Mouse (Mus musculus) frontal cortex, adult (tissue): ENCODE measurements around the gene Trpv4.
A peak's percentile ranks its signal among the peaks of the same experiment; 100 is the strongest.

Experiments
- ATAC-seq: cut with Nextera tagmentation; 2 replicates; pipeline ENCODE4 v1.9.2; 2017; ENCODE audit warnings: mild to moderate bottlenecking, moderate library complexity, mixed read lengths; ENCODE audit not compliant: low TSS enrichment

The Trpv4 gene

GRCm38 (mm10) chr5:114667228-114667856 is 9.1 kb upstream of the Trpv4 start:
- ATAC-seq: peak; percentile 92

DNA sequence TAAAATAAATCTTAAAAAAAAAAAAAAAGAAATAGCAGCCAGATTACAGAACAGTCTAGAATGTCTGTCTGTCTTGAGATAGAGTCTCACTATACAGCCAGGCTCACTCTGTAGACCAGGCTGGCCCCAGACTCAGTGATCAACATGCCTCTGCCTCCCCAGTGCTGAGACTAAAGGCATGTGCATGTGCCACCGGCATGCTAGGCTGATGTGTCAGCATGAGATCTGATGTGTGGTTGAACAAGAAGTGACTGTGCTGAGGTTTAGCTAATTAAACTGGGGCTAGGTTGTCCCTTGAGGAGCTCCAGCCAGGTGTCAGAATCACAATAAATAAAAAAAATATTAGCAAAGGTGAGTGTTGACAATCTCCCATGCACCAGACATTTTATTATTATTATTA is 8.4 kb upstream of the Trpv4 start:
- no peak for ATAC-seq

- no peak for ATAC-seq
Observed at GRCm38 (mm10) chr5:114664750-114665149, 6.5 kb upstream of the Trpv4 start.

DNA sequence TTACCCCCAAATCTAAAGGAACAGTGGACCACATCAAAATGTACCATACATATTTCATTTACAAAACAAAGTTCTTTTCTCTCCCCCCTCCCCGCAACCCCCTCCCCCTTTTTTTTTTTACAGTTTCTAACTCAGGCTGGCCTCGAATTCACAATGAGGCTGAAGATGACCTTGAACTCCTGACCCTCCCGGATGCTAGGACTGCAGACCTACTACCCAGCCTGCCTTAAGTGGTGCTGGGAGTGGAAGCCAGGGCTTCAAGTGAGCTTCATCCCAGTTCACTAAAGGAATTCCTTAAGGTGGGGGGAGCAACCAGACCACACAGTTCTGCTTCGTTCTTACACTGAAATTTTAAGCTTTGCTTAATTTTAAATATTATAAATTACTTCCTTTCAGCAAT is 5.9 kb upstream of the Trpv4 start:
- no peak for ATAC-seq

DNA sequence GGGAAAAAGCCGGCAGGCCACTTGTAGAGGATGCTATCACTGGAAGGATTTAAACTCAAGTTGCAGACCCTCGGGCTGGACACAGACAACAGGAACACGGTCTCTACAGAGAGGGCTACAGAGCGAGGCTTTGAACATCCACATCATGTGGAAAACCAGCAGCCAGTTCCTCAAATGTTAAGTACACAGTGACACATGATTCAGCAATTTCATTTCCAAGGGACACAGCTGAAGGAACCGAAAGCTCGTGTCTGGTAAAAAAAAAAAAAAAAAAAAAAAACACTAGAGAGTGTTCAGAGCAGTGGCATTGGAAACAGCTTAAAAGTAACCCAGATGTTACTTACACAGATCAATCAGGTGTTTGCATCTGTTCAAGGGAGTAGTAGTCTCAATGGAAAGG is 2.8 kb upstream of the Trpv4 start:
- no peak for ATAC-seq

DNA sequence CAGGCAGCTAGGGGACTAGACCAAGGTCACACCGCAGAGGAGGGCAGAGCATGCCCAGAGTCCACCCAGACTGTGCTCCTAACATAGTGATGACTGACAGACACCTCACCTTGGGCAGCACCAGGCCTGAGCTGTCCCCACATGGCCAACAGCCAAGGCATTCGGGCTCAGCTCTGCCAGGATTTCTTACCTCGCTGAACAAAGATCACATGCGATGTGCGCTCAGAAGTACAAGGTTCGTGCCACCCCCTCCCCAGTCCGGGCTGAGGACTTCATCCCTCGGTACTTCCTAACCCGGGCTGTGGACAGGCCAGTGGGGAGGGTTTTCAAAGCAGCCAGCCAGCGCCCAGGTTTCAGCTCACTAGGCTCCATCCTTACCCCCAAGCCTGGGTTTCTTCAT is 795 bp downstream of the Trpv4 start:
- ATAC-seq: no peak

DNA sequence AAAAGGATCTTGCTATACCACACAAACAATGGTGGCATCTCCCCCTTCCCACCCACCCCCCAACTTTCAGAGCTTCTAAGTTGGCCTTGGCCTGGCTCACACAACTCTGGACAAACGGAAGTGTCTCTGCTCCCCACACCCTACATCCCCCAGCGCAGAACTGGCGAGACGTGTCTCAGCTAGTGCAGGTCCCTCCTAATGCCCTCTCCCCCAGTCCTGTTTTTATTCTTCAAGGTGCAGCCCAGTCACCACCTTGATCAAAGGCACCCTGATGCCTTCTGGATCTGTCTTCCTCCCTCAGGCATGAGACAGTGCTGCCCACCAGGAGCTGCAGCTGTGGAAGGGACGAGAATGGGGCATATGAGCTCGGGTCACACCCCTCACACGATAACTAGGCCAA is 1.9 kb downstream of the Trpv4 start:
- no peak for ATAC-seq

GRCm38 (mm10) chr5:114655721-114656120 is 2.5 kb downstream of the Trpv4 start:
- no peak for ATAC-seq

DNA sequence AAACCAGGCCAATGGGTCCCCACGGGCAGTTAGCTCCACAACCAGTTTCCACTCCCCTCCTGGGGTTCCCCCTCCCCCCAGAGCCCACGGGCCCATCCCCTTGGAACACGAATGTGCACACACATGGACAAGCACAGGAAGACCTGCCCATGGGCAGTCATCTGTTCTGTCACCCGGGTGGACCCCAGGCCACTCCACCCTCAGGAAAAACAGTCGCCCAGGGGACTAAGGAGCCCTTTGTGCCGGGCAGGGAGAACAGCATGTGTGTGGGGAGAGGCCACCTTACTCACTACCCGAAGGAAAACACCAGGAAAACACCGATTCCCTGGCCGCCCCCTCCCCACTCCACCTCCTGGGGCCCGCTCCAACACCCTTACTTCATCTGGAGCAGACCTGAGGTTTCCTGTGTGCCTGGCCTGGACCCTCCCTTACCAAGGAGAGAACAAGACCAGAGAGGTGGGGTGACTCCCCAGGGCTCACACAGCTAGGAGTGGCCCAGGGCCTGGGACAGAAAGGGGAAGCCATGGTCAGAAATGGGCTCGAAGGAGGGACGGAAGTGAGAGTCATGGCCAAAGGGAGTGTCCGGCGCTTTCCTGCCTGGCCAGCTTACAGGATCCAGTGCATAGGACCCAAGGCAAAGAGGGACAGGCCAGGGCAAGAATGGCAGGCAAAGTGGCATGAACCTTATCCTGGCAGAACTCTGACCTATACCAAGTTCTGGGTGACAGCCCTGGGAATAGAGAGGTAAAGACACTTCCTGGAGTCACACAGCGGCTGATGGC is 4.4 kb downstream of the Trpv4 start:
- ATAC-seq: no peak

DNA sequence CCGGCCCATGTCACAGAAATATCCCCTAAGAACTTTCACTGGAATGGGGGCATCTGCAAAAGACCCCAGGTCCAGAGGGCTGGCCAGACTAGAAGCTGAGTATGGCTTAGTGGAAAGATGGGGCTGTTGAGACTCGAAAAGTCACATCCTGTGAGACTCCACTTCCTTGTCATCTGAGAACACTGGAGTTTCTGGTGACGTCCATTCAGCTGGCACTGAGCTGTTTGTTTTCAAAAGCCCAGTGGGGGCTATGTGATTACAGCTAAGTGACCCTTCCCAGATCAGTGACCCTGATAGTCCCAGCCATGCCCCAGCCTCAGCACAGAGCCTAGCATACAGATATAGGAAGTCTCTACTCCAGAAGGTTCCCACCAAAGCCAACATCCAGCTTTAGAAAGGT is 6.8 kb downstream of the Trpv4 start:
- ATAC-seq: no peak

DNA sequence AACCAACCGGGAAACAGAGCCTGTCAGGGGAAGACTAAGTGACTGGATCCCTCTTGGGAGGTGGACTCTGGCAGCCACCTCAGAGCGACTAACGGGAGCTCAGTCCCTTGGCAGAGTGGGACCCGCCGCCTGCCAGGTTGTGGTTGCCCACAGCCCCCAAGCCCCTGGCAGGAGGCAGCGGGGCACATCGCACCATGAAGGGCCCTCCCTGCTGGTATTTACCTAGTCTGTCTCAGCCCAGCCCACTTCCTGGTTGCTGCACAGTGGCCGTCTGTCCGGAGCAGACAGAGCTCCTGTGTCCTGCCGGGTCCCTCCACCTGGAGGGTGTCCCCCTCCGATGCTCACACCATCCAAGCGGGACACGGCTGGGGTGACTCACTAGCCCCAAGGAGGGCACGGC is 7.2 kb downstream of the Trpv4 start:
- ATAC-seq: no peak

DNA sequence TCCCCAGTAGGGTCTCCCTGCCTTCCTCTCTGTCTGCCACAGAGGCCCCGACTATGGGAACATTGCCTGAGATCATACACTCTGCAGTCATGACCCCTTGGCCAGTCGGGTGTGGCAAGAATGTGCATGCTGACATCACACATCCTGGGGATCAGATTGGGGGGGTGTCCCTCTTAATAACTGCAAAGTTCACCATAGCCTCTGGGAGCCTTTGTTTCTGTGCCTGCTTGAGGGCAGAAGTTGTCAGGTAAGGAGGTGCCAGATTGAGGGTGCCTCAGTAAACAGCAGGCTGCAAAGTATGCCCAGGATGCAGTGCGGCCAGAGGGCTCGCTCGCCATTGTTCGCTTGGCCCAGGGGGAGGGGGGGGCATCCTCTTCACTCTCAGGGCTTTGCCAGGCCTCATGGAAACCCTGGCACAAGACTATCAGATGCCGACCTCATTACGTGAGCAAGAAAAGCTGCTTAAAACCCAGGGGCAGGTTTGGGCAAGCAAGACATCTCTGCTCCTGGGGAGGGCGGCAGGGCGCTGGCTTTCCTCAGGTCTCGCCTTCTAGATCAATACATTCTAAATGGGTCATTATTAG is 9.4 kb downstream of the Trpv4 start:
- ATAC-seq: no peak

DNA sequence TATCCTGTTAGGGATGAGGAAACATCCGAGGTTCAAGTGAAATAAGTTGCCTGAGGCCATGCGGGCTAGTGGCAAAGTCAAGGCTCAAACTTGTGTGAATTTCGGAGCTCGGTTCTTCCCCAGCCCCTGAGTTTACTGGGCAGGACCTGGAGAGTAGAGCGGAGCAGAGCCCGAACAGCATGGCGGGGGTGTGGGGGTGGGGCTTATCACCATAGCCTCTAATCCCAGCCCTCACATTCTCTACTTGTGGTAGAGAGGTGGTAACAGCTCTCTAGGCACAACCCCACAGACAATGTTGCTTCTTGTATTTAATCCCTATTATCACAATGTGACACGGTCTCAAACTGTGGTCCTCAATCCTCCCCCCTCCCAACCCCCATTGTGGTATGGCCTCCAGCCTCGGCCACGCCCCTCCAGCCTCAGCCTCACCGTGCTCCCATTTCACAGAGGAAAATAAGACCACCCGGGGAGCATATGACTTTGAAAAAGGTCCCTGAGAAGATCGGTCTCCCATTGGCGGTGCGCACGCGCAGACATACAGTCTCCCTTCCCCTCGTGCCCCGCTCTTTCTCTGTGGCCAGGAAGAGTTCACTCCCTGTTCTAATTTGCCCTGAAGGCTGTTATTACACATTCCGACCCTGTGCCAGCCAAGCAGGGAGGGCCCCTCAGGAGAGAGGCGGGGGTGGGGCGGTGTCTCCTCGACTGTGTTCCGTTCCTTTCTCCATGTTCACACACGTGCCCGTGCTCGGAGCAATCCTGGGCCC is 10.8 kb downstream of the Trpv4 start:
- peak; percentile 41; the same call in 1 of the 2 replicates for ATAC-seq

- no peak for ATAC-seq
Observed at GRCm38 (mm10) chr5:114645916-114646315, 12.3 kb downstream of the Trpv4 start.

GRCm38 (mm10) chr5:114644918-114645317 is 13.3 kb downstream of the Trpv4 start:
- ATAC-seq: no peak

GRCm38 (mm10) chr5:114640809-114641208 is 17.4 kb downstream of the Trpv4 start:
- ATAC-seq: no peak

- ATAC-seq: peak; percentile 50; the same call in 1 of the 2 replicates
Observed at GRCm38 (mm10) chr5:114639645-114639957, 18.6 kb downstream of the Trpv4 start.

DNA sequence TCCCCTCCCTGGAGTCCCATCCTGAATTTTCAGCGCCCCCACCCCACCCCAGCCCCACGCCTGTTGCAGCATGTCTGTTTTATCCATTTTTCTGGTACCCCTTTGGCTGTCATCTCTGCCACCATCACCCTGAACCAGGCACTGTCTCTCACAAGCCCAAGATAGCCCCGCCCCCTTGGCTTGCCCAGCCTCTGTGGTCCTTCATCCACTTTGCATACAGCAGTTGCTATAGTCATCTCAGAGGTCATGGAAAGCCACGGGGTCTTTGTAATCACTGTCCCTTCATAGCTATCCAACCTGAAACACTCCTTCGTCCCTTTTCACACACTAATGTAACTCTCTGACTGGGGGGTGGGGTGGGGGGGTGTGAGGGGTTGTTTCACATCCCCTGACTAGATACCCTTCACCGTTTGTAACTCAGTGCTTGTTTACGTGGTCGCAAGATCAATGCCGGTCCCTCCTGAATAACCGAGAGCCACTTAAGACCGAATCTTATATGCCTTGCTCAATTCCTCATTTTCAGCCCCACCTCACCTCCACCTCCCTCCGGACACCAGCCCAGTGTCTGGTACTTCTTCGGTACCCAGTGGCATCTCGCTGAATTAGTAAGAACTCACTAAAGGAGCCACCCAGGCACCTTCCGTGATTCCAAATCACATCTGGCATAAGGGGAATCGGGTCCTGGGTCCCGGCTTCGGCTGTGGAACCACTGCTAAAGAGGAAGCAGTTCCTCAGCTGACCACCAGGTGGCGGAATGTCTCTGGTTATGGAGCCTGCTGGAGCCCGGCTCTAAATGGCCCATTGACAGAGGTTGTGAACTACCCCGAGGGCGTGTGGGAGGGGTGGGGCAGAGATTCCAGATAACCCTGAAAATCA is 19.2 kb downstream of the Trpv4 start:
- ATAC-seq: peak; percentile 69

DNA sequence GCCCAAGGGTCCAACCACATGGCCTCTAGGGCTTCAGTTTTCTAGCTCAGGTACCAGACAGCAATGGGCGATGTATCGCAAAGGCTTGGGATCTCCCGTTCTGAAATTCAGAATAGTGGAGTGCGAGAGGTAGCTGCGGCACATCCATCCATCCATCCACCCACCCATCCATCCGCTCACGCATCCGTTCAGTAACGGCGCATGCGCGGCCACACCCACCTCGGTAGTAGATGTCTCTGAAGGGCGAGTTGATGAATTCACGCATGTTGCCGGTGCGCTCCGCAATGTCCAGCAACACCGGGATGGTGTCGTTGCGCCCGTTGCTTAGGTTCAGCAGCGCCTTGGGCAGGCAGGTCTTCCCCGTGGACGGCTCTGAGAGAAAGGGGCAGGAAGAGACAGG is 22.1 kb downstream of the Trpv4 start:
- no peak for ATAC-seq

DNA sequence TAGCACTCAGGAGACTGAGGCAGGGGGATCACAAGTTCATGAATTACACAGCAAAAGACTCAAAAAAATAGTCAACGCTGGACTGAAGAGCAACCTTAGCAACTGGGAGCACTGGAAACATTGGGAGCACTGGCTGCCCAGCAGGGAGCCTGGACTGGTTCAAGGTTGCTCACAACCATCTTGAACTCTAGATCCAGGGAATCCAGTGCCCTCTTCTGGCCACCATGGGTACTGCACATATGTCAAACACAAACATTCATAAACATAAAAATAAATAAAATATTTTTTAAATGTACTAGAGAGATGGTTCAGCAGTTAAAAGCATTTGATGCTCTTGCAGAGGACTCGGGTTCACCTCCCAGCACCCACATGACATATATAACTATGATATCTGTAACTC is 26.9 kb downstream of the Trpv4 start:
- no peak for ATAC-seq

DNA sequence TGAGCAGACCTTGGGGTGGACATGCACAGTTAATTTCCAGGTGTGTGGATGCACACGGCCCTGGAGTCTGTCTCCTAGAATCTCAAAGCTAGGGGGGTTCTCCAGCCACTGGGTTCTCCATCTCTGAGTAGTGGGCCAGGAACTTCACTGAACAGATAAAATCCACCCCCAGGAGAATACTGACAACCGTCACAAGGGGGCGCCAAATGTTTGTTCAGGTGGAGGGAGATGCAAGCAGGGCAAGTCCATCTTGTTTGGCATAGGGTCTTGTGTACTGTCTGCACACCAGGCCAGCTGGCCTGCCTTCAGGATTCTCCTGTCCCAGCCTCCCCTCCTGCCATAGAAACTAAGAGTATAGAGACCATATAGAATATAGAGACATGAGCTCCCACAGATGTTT is 32.6 kb downstream of the Trpv4 start:
- no peak for ATAC-seq

DNA sequence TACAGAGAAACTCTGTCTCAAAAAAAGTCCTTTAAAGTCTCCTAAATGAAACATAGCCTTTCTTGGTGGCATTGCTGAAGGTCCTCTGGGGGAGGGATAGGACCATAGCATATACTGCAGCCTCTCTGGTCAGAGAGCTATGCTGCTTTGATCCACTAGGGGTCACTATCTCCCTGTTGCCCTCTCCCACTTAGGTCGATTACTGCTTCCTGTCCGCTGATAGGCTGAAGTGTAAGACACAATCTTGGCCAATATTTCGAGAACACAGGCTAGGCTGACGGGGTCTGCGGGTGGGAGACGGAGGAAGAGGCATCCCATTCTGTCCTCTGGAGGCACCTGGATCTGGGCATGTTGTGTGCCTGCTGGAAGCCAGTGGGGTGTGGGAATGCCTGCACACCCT is 37.9 kb downstream of the Trpv4 start:
- ATAC-seq: no peak
